In the genomic region with DNA sequence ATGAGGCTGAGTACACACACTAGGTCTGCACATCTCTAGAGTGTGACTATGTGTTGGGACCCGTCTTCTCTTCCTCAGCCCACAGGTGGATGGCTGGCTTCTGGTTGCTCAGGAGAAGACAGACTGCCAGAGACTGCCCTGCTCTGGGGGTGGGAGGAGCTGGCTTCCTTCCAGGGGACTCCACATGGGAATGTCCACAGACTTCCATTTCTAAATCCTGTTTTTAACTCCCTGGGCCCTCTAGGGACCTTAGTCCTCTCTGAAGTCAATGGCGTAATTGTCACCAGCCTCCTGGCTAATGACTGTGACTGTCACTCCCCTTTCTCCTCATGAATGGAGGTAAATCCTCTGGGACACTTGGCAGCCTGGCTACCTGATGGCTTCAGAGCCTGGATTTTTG, we compare ENCODE assay signal across 11 mouse cellular contexts. TPM values are rescaled to one million over a fixed set of nuclear protein-coding genes. Genes with fewer than 3 reads are reported as not detected.
A peak's percentile ranks its signal among the peaks of the same experiment; 100 is the strongest.
DNase-seq lines count a peak whose midpoint lies in the region; ATAC-seq and TF ChIP-seq lines count a peak whose summit lies in the region.
"Had no signal": no experiment of that assay in that cellular context is flagged by ENCODE, and none has a peak within 500 bp of the region (broad histone marks: within the 10 kb centered on the region; RNA-seq: fewer than 3 reads in every experiment).

No protein-coding gene starts in this region.

- intact Hi-C loops in gastrocnemius, adult 2 months (cut with DNase I) = no loop called here

- WGBS in forebrain, embryonic 14.5 days = 62% methylated on average over 2 of the region's 2 CpGs
- 57% methylated on average over 2 of the region's 2 CpGs for whole genome bisulfite sequencing in forebrain, embryonic 12.5 days
- WGBS in embryonic facial prominence, embryonic 13.5 days = 32% methylated on average over 2 of the region's 2 CpGs

- H3K27ac ChIP-seq in forebrain, embryonic 14.5 days (ENCODE audit: low read depth, low read length) = no peak overlapping the region
- no peak overlapping the region for H3K27ac ChIP-seq in forebrain, embryonic 12.5 days
- H3K27ac ChIP-seq in embryonic facial prominence, embryonic 13.5 days = 0 out of 2 replicates have a peak overlapping the region, but pooled peaks have one; percentile 7
- H3K27ac ChIP-seq in gastrocnemius, adult 2 months = no peak overlapping the region
- H3K27ac ChIP-seq: neural tube, embryonic 12.5 days had no signal

- TF ChIP-seq CTCF in gastrocnemius, adult 2 months (IDR thresholded peaks at IDR 0.05) = no peak

- H3K9me3 ChIP-seq in forebrain, embryonic 14.5 days (replicated peaks; ENCODE audit: control insufficient read depth, low read length) = no peaks in the 10 kb centered on the region
- H3K9me3 ChIP-seq in forebrain, embryonic 12.5 days = no peaks in the 10 kb centered on the region
- no peaks in the 10 kb centered on the region for H3K9me3 ChIP-seq in embryonic facial prominence, embryonic 13.5 days

- no peak for ATAC-seq in forebrain, embryonic 14.5 days
- ATAC-seq in forebrain, embryonic 12.5 days (ENCODE audit: low FRiP score) = no peak
- ATAC-seq in embryonic facial prominence, embryonic 13.5 days (ENCODE audit: insufficient number of reproducible peaks, insufficient read depth, low FRiP score, low TSS enrichment, low read depth) = no peak
- ATAC-seq: forebrain, postnatal 0 days had no signal

- no peaks in the 10 kb centered on the region for H3K27me3 ChIP-seq in forebrain, embryonic 14.5 days (replicated peaks; ENCODE audit: control insufficient read depth, insufficient read depth, low read length)
- no peaks in the 10 kb centered on the region for H3K27me3 ChIP-seq in forebrain, embryonic 12.5 days
- no peaks in the 10 kb centered on the region for H3K27me3 ChIP-seq in embryonic facial prominence, embryonic 13.5 days
- H3K27me3 ChIP-seq: neural tube, embryonic 12.5 days had no signal

- H3K4me1 ChIP-seq in forebrain, embryonic 14.5 days (ENCODE audit: control insufficient read depth, insufficient read depth, low read length) = no peaks in the 10 kb centered on the region
- peaks cover 6% of the 10 kb centered on the region for H3K4me1 ChIP-seq in forebrain, embryonic 12.5 days
- H3K4me1 ChIP-seq in embryonic facial prominence, embryonic 13.5 days = peaks cover 32% of the 10 kb centered on the region

- H3K4me2 ChIP-seq in forebrain, embryonic 14.5 days (ENCODE audit: low read length) = no peak overlapping the region
- H3K4me2 ChIP-seq in forebrain, embryonic 12.5 days = no peak overlapping the region
- no peak overlapping the region for H3K4me2 ChIP-seq in embryonic facial prominence, embryonic 13.5 days
- H3K4me2 ChIP-seq: neural tube, embryonic 12.5 days had no signal

- H3K4me3 ChIP-seq in forebrain, embryonic 14.5 days (ENCODE audit: low read depth, low read length) = no peak overlapping the region
- no peak overlapping the region for H3K4me3 ChIP-seq in forebrain, embryonic 12.5 days (replicated peaks)
- no peak overlapping the region for H3K4me3 ChIP-seq in embryonic facial prominence, embryonic 13.5 days
- H3K4me3 ChIP-seq in gastrocnemius, adult 2 months = no peak overlapping the region
- H3K4me3 ChIP-seq: neural tube, embryonic 12.5 days had no signal

- peak; percentile 11 for DNase-seq in forebrain, embryonic 14.5 days (ENCODE audit: low spot score)
- DNase-seq in kidney, postnatal 14 days = peak; percentile 54
- DNase-seq in kidney, adult 11 months = no peak
- peak; percentile 50 to 65 for DNase-seq in kidney, postnatal 4 days
- no peak for DNase-seq in gastrocnemius, adult 2 months
- DNase-seq in thymus, postnatal 25 days = no peak
- DNase-seq: forebrain, postnatal 0 days; retina, postnatal 1 day had no signal

- H3K9ac ChIP-seq in forebrain, embryonic 14.5 days (ENCODE audit: low read length) = no peak overlapping the region
- no peak overlapping the region for H3K9ac ChIP-seq in forebrain, embryonic 12.5 days
- H3K9ac ChIP-seq in embryonic facial prominence, embryonic 13.5 days = no peak overlapping the region
- H3K9ac ChIP-seq: forebrain, postnatal 0 days; neural tube, embryonic 12.5 days had no signal

- no peaks in the 10 kb centered on the region for H3K36me3 ChIP-seq in forebrain, embryonic 14.5 days (ENCODE audit: control insufficient read depth, insufficient read depth, low read length)
- H3K36me3 ChIP-seq in forebrain, embryonic 12.5 days (replicated peaks) = no peaks in the 10 kb centered on the region
- peaks cover 32% of the 10 kb centered on the region for H3K36me3 ChIP-seq in embryonic facial prominence, embryonic 13.5 days

RNA-seq across cellular contexts. Expression of a gene that starts 45.4 kb away (rescaled TPM):
- 0.85 and 0.88 TPM in 2 replicates for polyA plus RNA-seq in forebrain, embryonic 14.5 days (2014; fragmentation: Nextera tagmentation; extraction: Ambion mirVana)
- 4.9 and 7.7 TPM in 2 replicates for polyA plus RNA-seq in forebrain, embryonic 12.5 days (2016; fragmentation: Nextera tagmentation; extraction: Ambion mirVana)
- polyA plus RNA-seq in embryonic facial prominence, embryonic 13.5 days (2015; fragmentation: Nextera tagmentation; extraction: Ambion mirVana) = 7.4 and 12.0 TPM in 2 replicates
- total RNA-seq in gastrocnemius, adult 2 months (2021) = 1 to 10 TPM; 3.0 to 5.7 TPM

Comparison
In these comparisons a context has a peak if more than half of its experiments do, and no peak if none do; other contexts are left out.
1. DNase-seq: peak in forebrain, embryonic 14.5 days (single experiment), kidney, postnatal 14 days (single experiment) and kidney, postnatal 4 days (2 of 2); none in kidney, adult 11 months (single experiment), gastrocnemius, adult 2 months (single experiment) and thymus, postnatal 25 days (single experiment).